Mouse (Mus musculus) adrenal gland, adult (tissue): Measurements from ENCODE around the gene Mslnl.
A peak's percentile ranks its signal among the peaks of the same experiment; 100 is the strongest.

Experiments
- DNase-seq, 2 experiments: peaks; one replicate each; pipeline ENCODE4 v3.0.0; 2022 to 2023; ENCODE audit warnings: low spot score in 1 of 2; ENCODE audit not compliant: inconsistent age in 2 of 2

Gene Mslnl

GRCm38 (mm10) chr17:25783861-25784574, 48.2 kb downstream of the Mslnl start:
- DNase-seq = peak in 1 of 2 experiments; percentile 53

- DNase-seq = peak; percentile 97 to 100
These were observed 49.5 kb downstream of the Mslnl start, which contains the start of gene Haghl for GRCm38 (mm10) chr17:25785281-25785745. Gene Haghl (minus strand): TSS chr17:25785673.

GRCm38 (mm10) chr17:25786280-25786679, 50.4 kb downstream of the Mslnl start, which contains the start of gene Ccdc78:
Gene Ccdc78 (plus strand): TSS chr17:25786580.
- no peak for DNase-seq

- peak in 1 of 2 experiments; percentile 25 for DNase-seq
These were observed 51.1 kb downstream of the Mslnl start for GRCm38 (mm10) chr17:25786781-25787504.

GRCm38 (mm10) chr17:25791320-25791842, 55.5 kb downstream of the Mslnl start:
- DNase-seq = peak in 1 of 2 experiments; percentile 16

GRCm38 (mm10) chr17:25791843-25792527, 56.1 kb downstream of the Mslnl start:
- peak; percentile 87 to 96 for DNase-seq

- peak in 1 of 2 experiments; percentile 81 for DNase-seq
These were observed 56.8 kb downstream of the Mslnl start, which contains the start of gene Fam173a for GRCm38 (mm10) chr17:25792615-25793014. Gene Fam173a (minus strand): TSS chr17:25792901.

- DNase-seq = no peak
These were observed 58.4 kb downstream of the Mslnl start for GRCm38 (mm10) chr17:25794197-25794596.

- DNase-seq = no peak
These were observed 59.2 kb downstream of the Mslnl start for GRCm38 (mm10) chr17:25794998-25795397.

- DNase-seq = peak; percentile 52 to 60
These were observed 59.8 kb downstream of the Mslnl start, which contains the start of gene AC134908.4 for GRCm38 (mm10) chr17:25795609-25796092. Gene AC134908.4 (minus strand): TSS chr17:25795659.

GRCm38 (mm10) chr17:25796211-25796771, 60.4 kb downstream of the Mslnl start:
- peak; percentile 59 to 79 for DNase-seq

GRCm38 (mm10) chr17:25796951-25797369, 61.1 kb downstream of the Mslnl start, which contains the start of gene Metrn:
Gene Metrn (minus strand): TSS chr17:25797136.
- peak; percentile 90 to 95 for DNase-seq
